Mouse (Mus musculus) heart, postnatal 0 days (tissue): ENCODE measurements at regions not wholly inside any gene's neighbourhood (a gene's known extent, or its start where the extent isn't known, plus 50 kb on each side); places are given as distances from the start of the nearest gene placed in this dataset.

Source experiments
- ATAC-seq: fragments of 200-750 bp; cut with Nextera tagmentation; 2 replicates; pipeline ENCODE4 v1.8.0; 2017; ENCODE audit warnings: low read depth, moderate number of reproducible peaks, moderate library complexity; ENCODE audit not compliant: insufficient read depth
- DNase-seq: peaks from one replicate; pipeline ENCODE4 v3.0.0-alpha.2; 2016; ENCODE audit warnings: low spot score
- H3K27ac ChIP-seq: fragments of 300-500 bp; sonication (generic); 2 replicates; pipeline ENCODE4 v1.5.1; 2014; ENCODE audit warnings: low read depth, mild to moderate bottlenecking
- H3K27me3 ChIP-seq: fragments of 300-500 bp; sonication (generic); 2 replicates; pipeline ENCODE4 v1.6.1; 2014; ENCODE audit warnings: low read length, mixed read lengths; ENCODE audit not compliant: control insufficient read depth, insufficient read depth
- H3K36me3 ChIP-seq: fragments of 300-500 bp; sonication (generic); replicated peaks from 2 replicates; pipeline ENCODE4 v1.6.1; 2014; ENCODE audit warnings: low read length, mixed read lengths; ENCODE audit not compliant: control insufficient read depth, insufficient read depth
- H3K4me1 ChIP-seq: fragments of 300-500 bp; sonication (generic); 2 replicates; pipeline ENCODE4 v1.6.1; 2014; ENCODE audit warnings: antibody characterized with exemption; ENCODE audit not compliant: control insufficient read depth, insufficient read depth
- H3K4me2 ChIP-seq: fragments of 300-500 bp; sonication (generic); 2 replicates; pipeline ENCODE4 v1.6.1; 2014; ENCODE audit warnings: low read depth, mild to moderate bottlenecking, low read length, moderate library complexity
- H3K4me3 ChIP-seq: fragments of 300-500 bp; sonication (generic); 2 replicates; pipeline ENCODE4 v1.5.1; 2014; ENCODE audit warnings: low read depth, low read length
- H3K9ac ChIP-seq: fragments of 300-500 bp; sonication (generic); replicated peaks from 2 replicates; pipeline ENCODE4 v1.6.1; 2014; ENCODE audit warnings: low read depth, low read length, mixed read lengths
- H3K9me3 ChIP-seq: fragments of 300-500 bp; sonication (generic); replicated peaks from 2 replicates; pipeline ENCODE4 v1.6.1; 2016; ENCODE audit warnings: low read length; ENCODE audit not compliant: control insufficient read depth
- CTCF ChIP-seq: IDR thresholded peaks from 2 replicates; pipeline ENCODE4 v1.5.1; 2016; ENCODE audit warnings: antibody characterized with exemption, control low read depth, low read depth
- EP300 ChIP-seq: IDR thresholded peaks from 2 replicates; pipeline ENCODE4 v1.6.1; 2016; ENCODE audit warnings: antibody characterized with exemption, low read depth
- WGBS: fragments of 180-500 bp; shearing (Covaris S2); extraction: QIAGEN DNeasy Blood & Tissue Kit; methylation state at CpG from one replicate; pipeline ENCODE4 v1.1.7; 2014; 5-methylcytosine and 5-hydroxymethylcytosine counted together

- Histone ChIP-seq H3K4me2 (peak overlapping the region; percentile 60), H3K36me3 (no peaks in the 10 kb centered on the region), H3K27ac (peak overlapping the region; percentile 96), H3K27me3 (no peaks in the 10 kb centered on the region), H3K9me3 (no peaks in the 10 kb centered on the region), H3K4me3 (peak overlapping the region; percentile 28), H3K9ac (peak overlapping the region; percentile 46), H3K4me1 (peaks cover 5% of the 10 kb centered on the region; the same call in 1 of the 2 replicates)
- 25% methylated on average over 29 of the region's 29 CpGs for WGBS
- TF ChIP-seq CTCF (no peak), EP300 (peak; percentile 58)
- ATAC-seq, result peak; percentile 93
- DNase-seq, result peak; percentile 90
These were observed 63.2 kb downstream of the Efnb1 start for GRCm38 (mm10) chrX:99198961-99199631.
